In the genomic region with DNA sequence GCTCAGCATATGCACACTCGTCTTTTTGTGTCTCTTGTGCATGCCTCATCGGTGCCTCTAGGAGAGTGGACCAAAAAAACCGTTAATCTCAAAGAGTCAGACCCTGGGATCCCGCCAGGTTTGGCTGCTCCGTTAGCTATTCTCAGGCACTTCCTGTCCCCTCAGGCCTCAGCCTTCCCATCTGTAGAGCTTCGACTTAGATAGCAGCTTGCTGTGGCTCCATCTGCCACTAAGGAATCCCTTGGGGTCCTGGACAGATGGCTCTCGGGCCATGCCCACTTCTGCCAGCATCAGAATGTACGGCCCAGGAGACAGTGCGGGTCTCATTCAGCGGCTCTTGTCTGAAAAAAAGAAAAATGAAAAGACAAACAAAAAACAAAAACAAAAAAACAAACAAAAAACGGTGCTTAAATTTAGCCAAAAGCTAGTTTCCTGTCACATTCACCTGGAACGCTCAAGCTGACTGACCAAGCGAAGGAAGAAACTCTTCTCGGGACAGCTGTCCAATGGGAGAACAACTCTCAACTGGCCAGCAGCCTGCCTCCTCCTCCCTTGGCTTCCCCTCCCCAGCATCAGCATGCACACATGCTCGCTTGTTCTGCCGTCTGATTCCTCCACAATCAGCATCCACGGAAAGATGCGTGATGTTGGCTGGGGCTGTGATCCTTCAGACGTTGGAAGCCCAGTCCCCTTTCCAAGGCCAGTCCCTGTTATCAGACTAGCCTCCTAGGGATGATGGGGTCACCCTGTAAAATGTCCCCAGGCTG, we compare ENCODE assay signal across 12 mouse cellular contexts.
DNase-seq lines count a peak whose midpoint lies in the region; ATAC-seq lines count a peak whose summit lies in the region.
"Had no signal": no experiment of that assay in that cellular context is flagged by ENCODE, and none has a peak within 500 bp of the region (broad histone marks: within the 10 kb centered on the region; RNA-seq: fewer than 3 reads in every experiment).

No protein-coding gene starts in this region.

- no peak for DNase-seq in frontal cortex, postnatal 36 days (ENCODE audit: low spot score in 2 of 2)
- peak; percentile 48 for DNase-seq in Muller cell, postnatal 12 days (ENCODE audit: inconsistent ontology term)
- peak; percentile 94 to 96 for DNase-seq in cerebellum, postnatal 14 days
- DNase-seq in hindbrain, embryonic 14.5 days (ENCODE audit: low spot score): peak; percentile 45
- DNase-seq in spleen, adult 12 weeks (ENCODE audit: low spot score): no peak
- no peak for DNase-seq in lung, postnatal 14 days
- no peak for DNase-seq in left cerebral cortex, postnatal 36 days (ENCODE audit: low spot score in 2 of 2)
- DNase-seq: lung, embryonic 14.5 days had no signal

- H3K36me3 ChIP-seq in hindbrain, embryonic 14.5 days (replicated peaks; ENCODE audit: control insufficient read depth, insufficient read depth): no peaks in the 10 kb centered on the region
- H3K36me3 ChIP-seq: heart, embryonic 13.5 days; stomach, embryonic 15.5 days had no signal

- H3K4me3 ChIP-seq in hindbrain, embryonic 14.5 days (replicated peaks; ENCODE audit: low read length): no peak overlapping the region
- H3K4me3 ChIP-seq: heart, embryonic 13.5 days; stomach, embryonic 15.5 days had no signal

- ATAC-seq in frontal cortex, adult (ENCODE audit: low TSS enrichment): peak; percentile 55; the same call in 1 of the 2 replicates
- ATAC-seq in hindbrain, embryonic 14.5 days (ENCODE audit: low FRiP score): 0 out of 2 replicates have a peak, but pooled peaks have one; percentile 43
- ATAC-seq: Patski had no signal

- no peak overlapping the region for H3K9ac ChIP-seq in hindbrain, embryonic 14.5 days
- H3K9ac ChIP-seq: heart, embryonic 13.5 days; lung, embryonic 14.5 days; stomach, embryonic 15.5 days had no signal

- intact Hi-C loops in left cerebral cortex, postnatal 36 days (cut with DNase I): no loop called here

- no peaks in the 10 kb centered on the region for H3K27me3 ChIP-seq in hindbrain, embryonic 14.5 days (ENCODE audit: control insufficient read depth, insufficient read depth, low read length)
- H3K27me3 ChIP-seq: heart, embryonic 13.5 days; Patski; stomach, embryonic 15.5 days had no signal

- H3K4me2 ChIP-seq in hindbrain, embryonic 14.5 days (replicated peaks): no peak overlapping the region
- H3K4me2 ChIP-seq: heart, embryonic 13.5 days; lung, embryonic 14.5 days; stomach, embryonic 15.5 days had no signal

- 32% methylated on average over 19 of the region's 19 CpGs for WGBS in hindbrain, embryonic 14.5 days

- H3K4me1 ChIP-seq in hindbrain, embryonic 14.5 days (replicated peaks; ENCODE audit: control insufficient read depth, insufficient read depth, low read length): peaks cover 7% of the 10 kb centered on the region; the same call in 1 of the 2 replicates
- H3K4me1 ChIP-seq: heart, embryonic 13.5 days; stomach, embryonic 15.5 days had no signal

- no peak overlapping the region for H3K27ac ChIP-seq in hindbrain, embryonic 14.5 days
- H3K27ac ChIP-seq: heart, embryonic 13.5 days; stomach, embryonic 15.5 days had no signal

- H3K9me3 ChIP-seq in hindbrain, embryonic 14.5 days (ENCODE audit: control insufficient read depth, low read length): no peaks in the 10 kb centered on the region
- H3K9me3 ChIP-seq: heart, embryonic 13.5 days; stomach, embryonic 15.5 days had no signal

Comparison
In these comparisons a context has a peak if more than half of its experiments do, and no peak if none do; other contexts are left out.
1. DNase-seq: peak in Muller cell, postnatal 12 days (single experiment), cerebellum, postnatal 14 days (2 of 2) and hindbrain, embryonic 14.5 days (single experiment); none in frontal cortex, postnatal 36 days (0 of 2), spleen, adult 12 weeks (single experiment), lung, postnatal 14 days (single experiment) and left cerebral cortex, postnatal 36 days (0 of 2).